Mouse (Mus musculus) heart, adult 2 months (tissue): ENCODE results near the gene Sec22a.

Source experiments
- CTCF ChIP-seq: fragments of 200-600 bp; IDR thresholded peaks from 2 replicates; pipeline ENCODE4 v1.8.1; 2022; ENCODE audit warnings: antibody characterized with exemption, mild to moderate bottlenecking, moderate library complexity
- POLR2A ChIP-seq: fragments of 200-500 bp; IDR thresholded peaks from 2 replicates; pipeline ENCODE4 v1.6.1; 2011; ENCODE audit warnings: mild to moderate bottlenecking, low read depth, low read length, control low read depth; ENCODE audit not compliant: insufficient read depth

GRCm38 (mm10) chr16:35406706-35407105, 43.0 kb upstream of the Sec22a start:
- TF ChIP-seq CTCF (no peak), POLR2A (no peak)
